Mouse (Mus musculus) macrophage (primary cell): ENCODE results near the gene Id2. TPM values are rescaled to one million over a fixed set of nuclear protein-coding genes. Genes with fewer than 3 reads are reported as not detected.

Experiments used
- H3K27ac ChIP-seq: fragments of 350-480 bp; formaldehyde crosslinking; 2 replicates; pipeline ENCODE4 v1.9.0; 2021
- H3K36me3 ChIP-seq: fragments of 350-480 bp; formaldehyde crosslinking; 2 replicates; pipeline ENCODE4 v1.9.0; 2021; ENCODE audit errors: inconsistent target
- H3K4me3 ChIP-seq: fragments of 350-480 bp; formaldehyde crosslinking; 2 replicates; pipeline ENCODE4 v1.9.0; 2021; ENCODE audit errors: inconsistent target
- H3K79me2 ChIP-seq: fragments of 350-480 bp; formaldehyde crosslinking; 2 replicates; pipeline ENCODE4 v1.9.0; 2021; ENCODE audit errors: inconsistent target
- WGBS: methylation state at CpG from one replicate; pipeline ENCODE4 v1.1.7; 2026; ENCODE audit warnings: inconsistent platforms; ENCODE audit not compliant: missing documents; 5-methylcytosine and 5-hydroxymethylcytosine counted together
- polyA plus RNA-seq: library from polyadenylated mRNA; stranded (reverse); fragments of 250-400 nt; gene quantifications from 3 replicates; pipeline ENCODE4 v1.2.4, GENCODE M21; 2018; ENCODE audit warnings: inconsistent platforms
- total RNA-seq, 78 experiments: library from RNA; depleted of rRNA; stranded (reverse); fragments of 250-400 nt; gene quantifications; 1 replicate in 9 of 78; 2 replicates in 24 of 78; 3 replicates in 43 of 78; 4 replicates in 2 of 78; pipeline ENCODE4 v1.2.4; 2018; ENCODE audit warnings: inconsistent platforms in 56 of 78

The Id2 gene
- 100 to 1,000 TPM in 25 of 26 experiments, 10 to 100 TPM in 1; 83.2 to 456 (median 269) TPM for total RNA-seq (2018; cell fraction: chromatin; rRNA removed)
- 100 to 1,000 TPM; 163 to 916 (median 449) TPM for total RNA-seq (2018; cell fraction: cytosol; rRNA removed)
- 100 to 1,000 TPM; 117 to 702 (median 548) TPM for total RNA-seq (2018; cell fraction: nucleus; rRNA removed)
- 163 to 453 TPM (median 232 TPM) in 3 replicates for polyA plus RNA-seq

- Histone ChIP-seq H3K4me3 (peak within 1 kb of the TSS; percentile 96), H3K36me3 (no peaks in the 10 kb centered on the region), H3K27ac (peak within 1 kb of the TSS; percentile 90), H3K79me2 (peaks cover 39% of the 10 kb centered on the region)
- 0% methylated on average over 1 of the region's 1 CpGs for WGBS
Observed at GRCm38 (mm10) chr12:25097052-25097209, at the start of gene Id2. TSS of gene Id2 (minus strand) at chr12:25097140.

GRCm38 (mm10) chr12:25145344-25145698 lies 48.4 kb upstream of the Id2 start:
- no peak overlapping the region for H3K27ac ChIP-seq
- no peak overlapping the region for H3K4me3 ChIP-seq
- WGBS, result 87% methylated on average over 3 of the region's 3 CpGs
- no peaks in the 10 kb centered on the region for H3K79me2 ChIP-seq
- H3K36me3 ChIP-seq, result no peaks in the 10 kb centered on the region

DNA sequence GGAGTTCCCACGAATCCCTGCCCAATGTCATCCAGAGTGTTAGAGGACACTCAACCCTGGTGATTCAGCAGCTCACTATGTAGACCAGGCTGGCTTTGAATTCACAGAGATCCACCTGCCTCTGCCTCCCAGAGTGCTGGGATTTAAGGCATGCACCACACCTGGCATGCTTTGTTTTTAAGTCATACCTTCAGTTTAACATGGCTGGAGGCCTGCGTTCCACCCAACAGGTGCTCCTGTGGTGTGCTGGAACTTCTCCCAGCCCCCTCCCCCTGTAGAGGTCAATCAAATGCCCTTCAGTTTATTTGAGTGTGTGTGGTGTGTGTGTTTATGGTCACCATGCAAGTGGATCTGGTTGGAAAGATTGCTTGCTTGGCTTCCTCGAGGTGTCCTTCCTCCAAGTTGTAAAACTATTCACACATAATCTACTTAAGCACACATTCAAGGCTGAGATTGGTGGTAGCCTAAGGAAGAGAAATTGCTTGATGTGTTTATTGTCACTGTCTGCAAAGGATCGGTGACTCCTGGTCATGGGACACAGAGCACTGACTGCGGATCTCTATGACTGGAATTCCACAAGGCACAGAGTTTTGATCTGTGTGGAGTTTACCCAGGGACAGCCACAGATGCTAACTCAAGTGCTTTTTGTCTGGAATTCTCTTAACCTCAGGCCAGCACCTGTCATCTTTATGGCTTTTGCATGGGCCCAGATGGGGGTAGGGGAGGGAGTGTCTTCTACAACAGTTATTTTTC lies 47.8 kb upstream of the Id2 start:
- H3K4me3 ChIP-seq, result no peak overlapping the region

GRCm38 (mm10) chr12:25143492-25143891 lies 46.6 kb upstream of the Id2 start:
- Histone ChIP-seq H3K27ac (no peak overlapping the region), H3K36me3 (no peaks in the 10 kb centered on the region), H3K4me3 (no peak overlapping the region), H3K79me2 (no peaks in the 10 kb centered on the region)
- 38% methylated on average over 2 of the region's 2 CpGs for WGBS

More for the DNA sequence above, 47.8 kb upstream of the Id2 start:
- 100% methylated on average over 3 of the region's 5 CpGs for WGBS
- no peaks in the 10 kb centered on the region for H3K36me3 ChIP-seq
- no peaks in the 10 kb centered on the region for H3K79me2 ChIP-seq
- no peak overlapping the region for H3K27ac ChIP-seq

DNA sequence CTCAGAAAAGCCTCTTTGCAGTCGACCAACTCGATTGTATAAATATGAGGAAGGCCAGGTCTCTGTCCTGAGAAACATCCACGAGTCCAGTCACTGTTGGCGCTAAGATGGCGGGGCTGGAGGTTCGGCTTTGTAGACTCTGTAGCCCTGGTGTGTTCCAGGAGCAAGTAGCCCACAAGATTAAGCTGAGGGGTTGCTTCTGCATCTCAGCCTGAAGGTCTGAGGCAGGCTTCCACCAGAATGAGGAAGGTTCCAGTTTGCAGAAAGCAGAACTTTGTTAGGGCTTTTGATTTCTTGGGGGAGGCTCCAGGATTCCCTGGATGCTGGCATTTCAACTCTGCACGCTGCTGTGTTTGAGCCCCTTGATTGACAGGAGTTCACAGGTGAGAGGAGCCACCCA lies 45.3 kb upstream of the Id2 start:
- Histone ChIP-seq H3K36me3 (no peaks in the 10 kb centered on the region), H3K79me2 (no peaks in the 10 kb centered on the region), H3K27ac (no peak overlapping the region), H3K4me3 (no peak overlapping the region)
- WGBS, result 29% methylated on average over 7 of the region's 7 CpGs

GRCm38 (mm10) chr12:25141311-25141710 lies 44.4 kb upstream of the Id2 start:
- H3K36me3 ChIP-seq, result no peaks in the 10 kb centered on the region
- H3K4me3 ChIP-seq, result no peak overlapping the region
- no peaks in the 10 kb centered on the region for H3K79me2 ChIP-seq
- no peak overlapping the region for H3K27ac ChIP-seq
- WGBS, result 67% methylated on average over 7 of the region's 7 CpGs

DNA sequence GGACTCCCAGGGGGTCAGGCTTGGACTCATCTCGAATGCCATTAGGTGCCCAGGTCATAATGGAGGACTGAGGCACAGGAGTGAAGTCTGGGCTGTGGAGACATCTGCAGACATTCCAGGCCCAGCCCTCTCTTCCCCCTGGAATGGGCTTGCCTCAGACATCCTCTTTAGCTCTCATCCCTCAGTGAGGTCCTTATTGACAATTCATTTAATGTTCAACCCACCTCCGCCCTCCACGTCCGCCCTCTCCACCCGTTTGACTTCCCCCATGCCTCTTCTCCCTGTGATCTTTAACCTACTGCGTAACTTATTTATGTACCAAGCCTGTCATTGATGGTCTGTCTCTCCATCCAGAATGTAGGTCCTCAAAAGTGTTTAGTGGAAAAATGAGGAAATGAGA lies 43.2 kb upstream of the Id2 start:
- no peak overlapping the region for H3K4me3 ChIP-seq
- H3K27ac ChIP-seq, result no peak overlapping the region
- no peaks in the 10 kb centered on the region for H3K79me2 ChIP-seq
- 85% methylated on average over 6 of the region's 6 CpGs for WGBS
- no peaks in the 10 kb centered on the region for H3K36me3 ChIP-seq

DNA sequence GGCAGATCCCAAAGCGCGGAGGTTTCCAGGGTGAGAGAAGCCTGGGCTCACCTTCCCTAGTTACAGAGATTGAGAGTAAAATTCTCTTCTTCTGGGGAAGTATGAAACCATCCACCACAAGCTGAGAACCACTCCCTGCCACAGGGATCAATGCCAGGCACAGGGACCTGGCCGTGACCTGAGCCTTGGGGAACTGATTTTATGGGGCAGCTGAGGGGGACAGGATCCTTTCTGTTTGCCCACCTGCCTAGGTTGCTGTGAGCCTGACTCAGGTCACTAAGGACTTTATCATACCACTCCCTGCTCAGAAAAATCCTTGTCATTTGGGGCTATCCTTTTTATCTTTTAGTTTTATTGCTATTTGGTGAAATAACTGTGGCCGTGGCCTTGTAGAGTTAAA lies 41.7 kb upstream of the Id2 start:
- 95% methylated on average over 4 of the region's 4 CpGs for WGBS
- Histone ChIP-seq H3K79me2 (no peaks in the 10 kb centered on the region), H3K36me3 (no peaks in the 10 kb centered on the region), H3K27ac (no peak overlapping the region), H3K4me3 (no peak overlapping the region)

- no peaks in the 10 kb centered on the region for H3K36me3 ChIP-seq
- 62% methylated on average over 12 of the region's 12 CpGs for WGBS
- H3K27ac ChIP-seq, result no peak overlapping the region
- H3K4me3 ChIP-seq, result no peak overlapping the region
- H3K79me2 ChIP-seq, result no peaks in the 10 kb centered on the region
Observed at GRCm38 (mm10) chr12:25132046-25132445, 35.1 kb upstream of the Id2 start.

DNA sequence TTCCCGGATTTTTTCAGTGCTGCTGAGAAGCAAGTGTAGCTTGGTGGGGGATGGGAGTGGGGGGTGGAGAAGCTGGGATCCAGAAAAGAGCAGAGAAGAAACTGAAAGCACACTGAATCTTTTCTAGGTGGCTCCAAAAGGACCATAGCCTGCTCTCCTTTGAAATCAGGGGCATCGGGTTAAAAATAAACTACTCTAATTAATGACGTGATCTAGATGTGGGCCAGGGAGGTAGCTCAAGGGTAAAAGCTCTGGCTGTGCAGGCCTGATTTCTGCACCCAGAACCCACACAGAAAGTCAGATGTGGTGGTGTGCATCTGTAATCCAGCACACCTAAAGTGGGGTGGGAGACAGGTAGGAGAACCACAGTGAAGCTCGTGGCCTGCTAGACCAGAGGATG lies 30.7 kb upstream of the Id2 start:
- Histone ChIP-seq H3K4me3 (no peak overlapping the region), H3K36me3 (no peaks in the 10 kb centered on the region), H3K27ac (no peak overlapping the region), H3K79me2 (no peaks in the 10 kb centered on the region)
- 87% methylated on average over 4 of the region's 4 CpGs for WGBS

DNA sequence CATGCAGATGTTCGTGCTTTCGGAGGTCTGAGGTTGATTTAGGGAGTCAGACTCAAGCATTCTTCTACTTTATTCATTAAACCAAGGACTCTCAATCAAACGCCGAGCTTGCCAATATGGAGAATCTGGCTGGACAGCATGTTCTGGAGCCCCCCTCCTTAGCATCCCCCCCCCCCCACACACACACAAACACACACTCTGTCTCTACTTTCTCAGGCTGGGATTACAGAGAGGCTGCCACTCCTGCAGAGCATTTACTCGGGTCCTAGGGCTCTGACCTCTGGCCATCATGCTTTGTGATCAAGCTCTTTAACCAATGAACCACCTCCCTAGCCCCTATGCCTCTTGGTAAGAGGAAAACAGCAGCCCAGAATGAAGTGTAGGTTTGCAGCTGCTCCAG lies 29.3 kb upstream of the Id2 start:
- H3K79me2 ChIP-seq, result no peaks in the 10 kb centered on the region
- no peaks in the 10 kb centered on the region for H3K36me3 ChIP-seq
- H3K4me3 ChIP-seq, result no peak overlapping the region
- no peak overlapping the region for H3K27ac ChIP-seq
- WGBS, result 95% methylated on average over 4 of the region's 5 CpGs

DNA sequence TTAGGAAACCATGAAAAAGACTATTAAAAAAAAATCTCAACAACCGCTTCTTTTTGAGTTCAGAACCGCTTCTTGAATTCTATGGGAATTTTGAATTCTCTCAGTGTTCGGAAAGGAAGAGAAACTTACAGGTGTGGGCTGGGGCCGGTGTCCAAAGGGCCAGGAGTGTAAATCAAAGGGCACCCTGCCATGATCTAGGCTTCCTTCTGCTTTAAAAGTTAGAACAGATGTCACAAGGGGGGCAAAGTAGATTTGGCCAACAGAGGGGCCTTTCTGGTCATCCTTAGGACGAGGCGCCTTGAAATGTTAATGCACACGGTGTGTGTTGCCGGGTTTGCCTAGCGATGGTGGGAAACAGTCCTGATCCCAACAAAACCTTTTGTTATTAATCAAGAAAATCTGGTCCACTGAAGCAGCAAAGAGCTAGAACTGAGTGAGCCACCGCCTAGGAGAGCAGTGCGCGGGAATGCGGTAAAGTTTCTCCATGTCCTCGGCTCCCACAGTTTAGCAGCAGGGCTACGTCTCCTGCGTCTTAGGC lies 28.4 kb upstream of the Id2 start:
- H3K79me2 ChIP-seq, result no peaks in the 10 kb centered on the region
- H3K4me3 ChIP-seq, result no peak overlapping the region
- WGBS, result 88% methylated on average over 16 of the region's 16 CpGs
- H3K27ac ChIP-seq, result no peak overlapping the region
- H3K36me3 ChIP-seq, result no peaks in the 10 kb centered on the region

DNA sequence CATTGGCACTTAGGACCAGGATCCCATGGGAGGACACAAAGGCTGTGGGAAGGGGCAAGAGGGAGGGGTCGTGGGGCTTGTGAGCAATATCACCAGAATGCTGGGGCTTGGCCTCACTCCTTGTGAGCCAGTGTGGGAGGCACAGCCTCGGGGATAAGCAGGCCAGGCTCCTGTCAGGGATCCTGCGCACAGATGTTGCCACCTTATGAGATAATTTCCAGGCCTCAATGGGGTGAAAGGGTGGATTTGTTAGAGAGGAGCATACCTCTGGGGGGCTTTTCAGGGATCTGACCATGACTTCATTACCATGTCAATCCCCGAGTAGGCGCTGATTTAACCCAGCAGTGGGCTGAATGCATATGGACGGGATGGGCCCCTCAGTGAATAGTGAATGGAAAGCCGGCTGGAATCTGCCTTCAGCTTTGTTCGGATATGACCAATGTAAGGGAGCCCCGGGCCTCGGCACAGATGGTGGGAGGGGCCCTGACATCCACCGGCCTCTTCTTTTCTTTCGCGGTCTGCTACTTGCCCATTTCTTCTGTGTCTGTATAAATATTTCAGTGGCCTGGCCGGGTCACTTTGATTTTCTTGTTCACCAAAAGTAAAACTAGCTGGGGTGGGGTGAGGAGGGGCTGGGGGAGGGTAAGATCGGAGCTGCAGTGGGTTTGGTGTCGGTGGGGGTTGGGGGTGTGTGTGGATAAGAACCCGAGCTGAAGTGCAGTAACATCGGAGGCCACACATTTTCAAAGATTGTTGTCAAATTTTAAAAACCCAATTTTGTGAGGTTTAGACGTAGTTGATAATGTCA lies 27.7 kb upstream of the Id2 start:
- WGBS, result 92% methylated on average over 19 of the region's 19 CpGs
- H3K79me2 ChIP-seq, result no peaks in the 10 kb centered on the region
- no peak overlapping the region for H3K4me3 ChIP-seq
- no peaks in the 10 kb centered on the region for H3K36me3 ChIP-seq
- no peak overlapping the region for H3K27ac ChIP-seq

- H3K27ac ChIP-seq, result no peak overlapping the region
- no peaks in the 10 kb centered on the region for H3K79me2 ChIP-seq
- no peak overlapping the region for H3K4me3 ChIP-seq
- WGBS, result 100% methylated on average over 4 of the region's 4 CpGs
- no peaks in the 10 kb centered on the region for H3K36me3 ChIP-seq
Observed at GRCm38 (mm10) chr12:25120753-25121152, 23.8 kb upstream of the Id2 start.

- no peak overlapping the region for H3K4me3 ChIP-seq
- no peaks in the 10 kb centered on the region for H3K36me3 ChIP-seq
- 51% methylated on average over 15 of the region's 15 CpGs for WGBS
- H3K27ac ChIP-seq, result no peak overlapping the region
- no peaks in the 10 kb centered on the region for H3K79me2 ChIP-seq
Observed at GRCm38 (mm10) chr12:25119278-25119677, 22.3 kb upstream of the Id2 start.
